Mouse (Mus musculus): ENCODE results near the gene Kifc1. TPM values are rescaled to one million over a fixed set of nuclear protein-coding genes. Genes with fewer than 3 reads are reported as not detected.

Kifc1 gene
- total and polyA plus RNA-seq, 3 experiments = 16.0 to 41.2 (median 23.0) TPM

- no peak overlapping the region for H3K27ac ChIP-seq (ENCODE audit: insufficient read depth, low read depth)
- no peak overlapping the region for H3K4me3 ChIP-seq (replicated peaks in 1 of 3; ENCODE audit: low read depth in 2 of 3, low read length in 2 of 3, poor library complexity in 1 of 3)
- dilution Hi-C loops (cut with MboI; ENCODE audit: extremely low pct_ligation_motif_present, extremely low pct_unique_long_range_greater_than_20kb, low sequenced_read_pairs) = no loop called here
- H3K27me3 ChIP-seq (replicated peaks) = no peaks in the 10 kb centered on the region
- no peak for TF ChIP-seq GABPA (IDR thresholded peaks at IDR 0.05; ENCODE audit: insufficient replicate concordance, low read depth, low read length)
- TF ChIP-seq RAD21 (IDR thresholded peaks at IDR 0.05; ENCODE audit: low read depth, low read length) = no peak
- no peak for TF ChIP-seq MXI1 (IDR thresholded peaks at IDR 0.05; ENCODE audit: low read depth, low read length)
- no peak for TF ChIP-seq KAT2A (IDR thresholded peaks at IDR 0.05; ENCODE audit: insufficient replicate concordance, low read length)
- TF ChIP-seq ZC3H11A (IDR thresholded peaks at IDR 0.05; ENCODE audit: low read depth, low read length) = no peak
- no peak for TF ChIP-seq UBTF (IDR thresholded peaks at IDR 0.05; ENCODE audit: low read depth, low read length)
- no peak for TF ChIP-seq MAFK (IDR thresholded peaks at IDR 0.05; ENCODE audit: insufficient replicate concordance, low read length)
- TF ChIP-seq ZNF384 (IDR thresholded peaks at IDR 0.05; ENCODE audit: low read depth, low read length) = no peak
- no peak for TF ChIP-seq USF1 (IDR thresholded peaks at IDR 0.05; ENCODE audit: low read depth, low read length)
- TF ChIP-seq ELF1 (IDR thresholded peaks at IDR 0.05; ENCODE audit: low read depth, low read length) = no peak
- no peak for TF ChIP-seq E2F4 (IDR thresholded peaks at IDR 0.05; ENCODE audit: insufficient replicate concordance, low read depth, low read length)
- no peak for TF ChIP-seq NRF1 (IDR thresholded peaks at IDR 0.05; ENCODE audit: low read depth, low read length)
- TF ChIP-seq EP300 (IDR thresholded peaks at IDR 0.05; ENCODE audit: low read length) = no peak
- no peak for TF ChIP-seq CHD1 (IDR thresholded peaks at IDR 0.05; ENCODE audit: low read depth, low read length)
- TF ChIP-seq POLR2A (IDR thresholded peaks at IDR 0.05; ENCODE audit: low read depth, low read length) = no peak
- TF ChIP-seq CHD2 (IDR thresholded peaks at IDR 0.05; ENCODE audit: low read length) = no peak
- TF ChIP-seq USF2 (conservative IDR thresholded peaks at IDR 0.05; ENCODE audit: low read depth, low read length) = no peak
- no peak for TF ChIP-seq SIN3A (IDR thresholded peaks at IDR 0.05; ENCODE audit: low read length)
- no peak for TF ChIP-seq ZKSCAN1 (IDR thresholded peaks at IDR 0.05; ENCODE audit: borderline replicate concordance, low read depth, low read length)
- no peak for TF ChIP-seq SMC3 (IDR thresholded peaks at IDR 0.05; ENCODE audit: low read depth, low read length)
- no peak overlapping the region for H3K9ac ChIP-seq (ENCODE audit: insufficient read depth, low read depth)
- H3K4me1 ChIP-seq (ENCODE audit: control insufficient read depth in 1 of 2, insufficient read depth in 2 of 2) = peaks cover 20 to 48% of the 10 kb centered on the region in 2 experiments
- H3K9me3 ChIP-seq (replicated peaks; ENCODE audit: low read length) = peaks cover 6% of the 10 kb centered on the region
- peaks cover 49 to 58% of the 10 kb centered on the region in 2 experiments for H3K36me3 ChIP-seq (replicated peaks in 1 of 2; ENCODE audit: control insufficient read depth in 1 of 2, insufficient read depth in 1 of 2, low read length in 1 of 2)
- DNase-seq (ENCODE audit: extremely low read depth) = no peak
- H3K4me2 ChIP-seq (ENCODE audit: insufficient read depth, low read depth, poor library complexity, severe bottlenecking) = no peak overlapping the region
- peaks cover 12% of the 10 kb centered on the region; the same call in 1 of the 2 replicates for H3K79me2 ChIP-seq (replicated peaks; ENCODE audit: control insufficient read depth, extremely low read depth, insufficient read depth, poor library complexity, severe bottlenecking)
- in situ Hi-C loops (cut with MboI; ENCODE audit: low pct_ligation_motif_present, low pct_unique_long_range_greater_than_20kb, low sequenced_read_pairs) = no loop called here
Measured at GRCm38 (mm10) chr17:33913264-33913663, 22.8 kb upstream of the Kifc1 start.

- H3K79me2 ChIP-seq (replicated peaks; ENCODE audit: control insufficient read depth, extremely low read depth, insufficient read depth, poor library complexity, severe bottlenecking) = peaks cover 12% of the 10 kb centered on the region; the same call in 1 of the 2 replicates
- H3K36me3 ChIP-seq (replicated peaks in 1 of 2; ENCODE audit: control insufficient read depth in 1 of 2, insufficient read depth in 1 of 2, low read length in 1 of 2) = peaks cover 42 to 45% of the 10 kb centered on the region in 2 experiments
- H3K4me1 ChIP-seq (ENCODE audit: control insufficient read depth in 1 of 2, insufficient read depth in 2 of 2) = peaks cover 7 to 40% of the 10 kb centered on the region in 2 experiments
- H3K27ac ChIP-seq (ENCODE audit: insufficient read depth, low read depth) = no peak overlapping the region
- TF ChIP-seq MAFK (IDR thresholded peaks at IDR 0.05; ENCODE audit: insufficient replicate concordance, low read length) (no peak), UBTF (IDR thresholded peaks at IDR 0.05; ENCODE audit: low read depth, low read length) (no peak), EP300 (IDR thresholded peaks at IDR 0.05; ENCODE audit: low read length) (no peak), ZNF384 (IDR thresholded peaks at IDR 0.05; ENCODE audit: low read depth, low read length) (no peak)
- peaks cover 2% of the 10 kb centered on the region for H3K9me3 ChIP-seq (replicated peaks; ENCODE audit: low read length)
- DNase-seq (ENCODE audit: extremely low read depth) = no peak
- no peak overlapping the region for H3K9ac ChIP-seq (ENCODE audit: insufficient read depth, low read depth)
- no peak overlapping the region for H3K4me3 ChIP-seq (replicated peaks in 1 of 3; ENCODE audit: low read depth in 2 of 3, low read length in 2 of 3, poor library complexity in 1 of 3)
- dilution Hi-C loops (cut with MboI; ENCODE audit: extremely low pct_ligation_motif_present, extremely low pct_unique_long_range_greater_than_20kb, low sequenced_read_pairs) (no loop called here), in situ Hi-C loops (cut with MboI; ENCODE audit: low pct_ligation_motif_present, low pct_unique_long_range_greater_than_20kb, low sequenced_read_pairs) (no loop called here)
- H3K27me3 ChIP-seq (replicated peaks) = no peaks in the 10 kb centered on the region
- no peak overlapping the region for H3K4me2 ChIP-seq (ENCODE audit: insufficient read depth, low read depth, poor library complexity, severe bottlenecking)
Measured at GRCm38 (mm10) chr17:33911813-33912414, 21.5 kb upstream of the Kifc1 start.
